Mouse (Mus musculus): Measurements from ENCODE around the gene Snx5.

The Snx5 gene

GRCm38 (mm10) chr2:144270507-144271420 lies at the start of gene Snx5, which contains the start of gene Mgme1:
Snx5 (minus strand) TSS chr2:144270906.
Mgme1 (plus strand) TSS chr2:144270663.
- DNase-seq (ENCODE audit: low spot score), result peak; percentile 91

DNA sequence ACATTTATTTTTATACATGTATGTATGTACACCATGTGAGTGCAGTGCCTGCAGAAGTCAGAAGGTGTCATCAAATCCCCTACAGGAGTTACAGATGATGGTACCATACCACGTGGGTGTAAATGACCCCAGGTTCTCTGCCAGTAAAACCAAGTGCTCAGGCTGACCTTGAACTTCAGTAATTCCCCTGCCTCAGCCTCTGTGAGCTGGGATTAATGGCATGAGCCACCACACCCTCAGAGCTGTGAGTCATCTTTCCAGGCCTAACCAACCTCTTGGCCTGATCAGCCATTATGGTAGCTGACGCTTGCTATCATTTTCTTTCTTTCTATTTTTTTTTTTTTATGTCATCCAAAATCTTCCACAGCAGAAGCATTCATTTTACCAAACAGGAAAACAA lies 40.7 kb upstream of the Snx5 start:
- DNase-seq (ENCODE audit: low spot score), result no peak

DNA sequence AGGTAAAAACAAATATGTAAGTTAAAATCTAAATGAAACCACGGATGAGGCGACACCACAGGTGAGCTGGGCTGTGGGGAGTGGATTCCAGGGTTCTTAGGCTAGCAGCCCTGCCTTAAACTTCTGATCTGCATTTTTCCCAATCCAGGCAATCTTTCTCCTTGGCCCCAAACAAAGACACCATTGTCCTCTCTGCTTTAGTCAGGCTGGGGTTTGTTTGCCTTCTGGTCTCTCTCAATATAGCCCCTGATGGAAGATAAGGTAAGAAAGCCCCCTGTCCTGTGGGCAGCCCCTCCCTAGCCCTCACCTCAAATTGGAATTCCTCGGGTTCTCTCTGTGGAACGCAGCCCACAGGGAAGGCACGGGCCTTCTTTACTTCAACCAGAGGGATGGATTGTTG lies 39.6 kb upstream of the Snx5 start:
- no peak for DNase-seq (ENCODE audit: low spot score)

DNA sequence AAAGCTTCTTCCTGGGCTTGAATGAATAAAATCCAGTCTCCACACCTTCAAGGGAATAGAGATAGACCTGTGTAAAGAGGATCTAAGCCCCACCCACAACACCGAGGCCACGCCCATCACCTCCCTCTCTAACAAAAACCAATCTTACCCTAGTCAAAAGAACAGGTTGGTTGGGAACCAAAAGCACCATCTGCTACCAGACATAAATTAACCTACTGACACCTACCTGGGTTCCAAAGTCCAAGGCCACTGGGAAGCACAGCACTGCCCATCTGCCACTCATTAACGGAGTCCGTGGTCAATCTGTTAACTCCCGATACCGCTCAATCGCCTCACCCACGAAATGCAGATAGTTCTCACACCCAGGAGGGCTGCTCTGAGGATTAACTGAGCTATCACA lies 37.9 kb upstream of the Snx5 start:
- no peak for DNase-seq (ENCODE audit: low spot score)

- DNase-seq (ENCODE audit: low spot score), result no peak
These were observed 35.1 kb upstream of the Snx5 start for GRCm38 (mm10) chr2:144305721-144306294.

DNA sequence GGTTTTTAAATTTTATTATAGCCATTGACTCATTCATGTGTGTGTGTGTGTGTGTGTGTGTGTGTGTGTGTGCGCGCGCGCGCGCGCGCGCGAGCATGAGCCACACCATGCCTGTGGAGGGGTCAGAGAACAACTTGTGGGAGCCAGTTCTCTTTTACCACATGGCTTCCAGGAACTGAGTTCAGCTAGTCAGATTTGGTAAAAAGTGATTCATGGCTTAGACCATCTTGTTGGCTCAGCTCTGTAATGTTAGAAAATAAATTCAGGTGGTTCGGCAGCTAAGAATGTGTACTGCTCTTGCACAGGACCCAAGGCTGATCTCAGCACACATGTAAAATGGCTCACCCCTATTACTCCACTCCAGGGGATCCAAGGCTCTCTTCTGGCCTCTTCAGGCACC lies 30.4 kb upstream of the Snx5 start:
- no peak for DNase-seq (ENCODE audit: low spot score)

DNA sequence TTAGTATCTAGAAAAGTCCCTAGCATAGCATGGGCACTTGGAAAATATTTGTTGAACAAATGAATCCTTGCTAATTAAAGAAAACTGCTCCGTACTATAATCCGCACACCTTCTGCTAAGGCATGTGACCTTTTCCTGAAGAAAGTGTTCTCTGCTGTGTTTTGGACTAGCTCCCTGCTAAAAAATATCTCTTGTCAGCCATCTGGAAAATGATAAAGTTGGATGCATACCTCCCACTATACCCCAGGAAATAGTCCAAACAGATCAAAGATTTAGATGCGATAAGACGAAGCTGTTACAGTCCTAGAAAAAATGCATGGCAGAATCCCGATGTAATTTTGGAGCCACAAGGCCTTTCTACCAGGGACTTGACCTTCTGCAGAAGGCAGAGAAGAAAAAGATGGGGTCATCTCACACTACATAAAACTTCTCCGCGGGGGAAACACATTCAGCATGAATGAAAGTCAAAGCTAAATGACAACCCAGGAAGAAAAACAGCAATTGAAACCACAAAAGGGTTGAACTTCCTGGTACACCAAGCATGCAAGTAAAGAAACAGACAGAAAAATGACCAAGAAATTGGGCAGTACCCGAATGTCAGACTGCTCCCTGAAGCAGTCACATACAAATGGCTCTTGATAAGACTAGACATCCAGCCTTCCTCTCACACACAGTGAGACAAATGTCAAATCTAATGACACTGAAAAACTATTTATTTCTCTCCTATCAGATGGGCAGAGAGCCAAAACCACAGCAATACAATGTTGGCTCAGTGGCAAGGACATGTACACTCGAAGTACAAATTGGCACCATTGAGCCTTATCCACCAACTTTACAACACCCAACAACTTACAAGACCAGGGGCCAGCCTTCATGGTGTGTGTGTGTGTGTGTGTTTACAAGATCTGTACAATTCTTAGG lies 29.3 kb upstream of the Snx5 start:
- no peak for DNase-seq (ENCODE audit: low spot score)

DNA sequence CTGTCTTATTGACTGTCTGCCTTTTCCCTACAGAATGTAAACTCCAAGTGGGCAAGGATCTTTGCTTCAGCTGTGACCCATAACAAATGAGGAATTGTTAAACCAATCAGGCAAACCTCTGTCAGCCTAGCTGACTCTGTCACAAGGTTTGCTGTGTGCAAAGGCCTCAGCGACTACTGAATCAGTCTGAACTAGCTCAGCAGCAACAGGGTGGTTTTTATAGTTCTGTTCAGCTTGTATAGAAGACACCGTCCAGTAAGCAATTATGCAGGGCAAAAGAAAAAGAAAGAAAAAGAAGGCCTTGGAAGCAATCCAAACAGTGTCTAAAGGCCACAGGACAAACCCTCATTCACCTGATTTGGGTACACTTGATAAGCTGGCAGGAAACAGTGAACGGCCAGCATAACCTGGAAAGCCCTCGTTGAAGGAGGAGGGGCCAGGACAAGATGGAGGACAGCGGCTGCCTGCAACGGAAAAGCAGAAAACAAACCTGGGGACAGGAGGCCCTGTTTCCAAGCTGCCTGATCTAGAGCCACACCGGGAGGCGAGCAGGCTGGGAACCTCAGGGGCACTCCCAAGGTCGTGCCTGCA lies 24.5 kb upstream of the Snx5 start:
- no peak for DNase-seq (ENCODE audit: low spot score)

- DNase-seq (ENCODE audit: low spot score), result no peak
These were observed 21.0 kb upstream of the Snx5 start for GRCm38 (mm10) chr2:144291600-144292305.

- DNase-seq (ENCODE audit: low spot score), result no peak
These were observed 19.6 kb upstream of the Snx5 start for GRCm38 (mm10) chr2:144290321-144290720.

DNA sequence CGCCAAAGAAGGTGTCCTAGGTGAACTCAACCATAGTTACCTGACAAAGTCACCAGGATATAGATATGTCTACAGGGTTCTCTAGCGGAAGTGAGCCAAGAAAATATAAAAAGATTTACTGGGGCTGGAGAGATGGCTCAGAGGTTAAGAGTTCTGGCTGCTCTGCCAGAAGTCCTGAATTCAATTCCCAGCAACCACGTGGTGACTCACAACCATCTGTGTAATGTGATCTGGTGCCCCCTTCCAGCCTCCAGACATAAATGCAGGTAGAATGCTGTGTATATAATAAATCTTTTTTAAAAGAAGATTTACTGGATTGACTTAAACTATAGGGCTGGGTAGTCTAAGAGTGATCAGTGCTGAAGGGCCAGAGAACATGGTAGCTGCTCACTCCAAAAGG lies 10.7 kb upstream of the Snx5 start:
- DNase-seq (ENCODE audit: low spot score), result no peak

DNA sequence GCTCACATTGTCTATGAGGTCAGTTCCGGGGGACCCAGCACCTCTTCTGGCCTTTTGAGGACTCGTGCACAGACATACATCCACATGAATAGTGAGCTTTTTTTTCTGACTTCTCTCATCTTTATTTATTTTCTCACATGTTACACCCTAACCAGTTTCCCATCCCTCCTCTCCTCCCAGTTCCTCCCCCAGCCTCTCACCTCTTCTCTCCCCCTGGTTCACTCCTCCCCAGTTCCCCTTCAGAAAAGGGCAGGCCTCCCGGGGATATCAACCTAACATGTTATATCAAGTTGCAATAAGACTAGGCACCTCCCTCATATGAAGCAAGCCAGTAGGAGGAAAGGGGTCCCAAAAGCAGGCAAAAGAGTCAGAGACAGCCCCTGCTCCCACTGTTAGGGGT lies 9.9 kb upstream of the Snx5 start:
- DNase-seq (ENCODE audit: low spot score), result no peak

GRCm38 (mm10) chr2:144279742-144280141 lies 9.0 kb upstream of the Snx5 start:
- DNase-seq (ENCODE audit: low spot score), result no peak

- DNase-seq (ENCODE audit: low spot score), result no peak
These were observed 6.2 kb upstream of the Snx5 start for GRCm38 (mm10) chr2:144276885-144277284.

DNA sequence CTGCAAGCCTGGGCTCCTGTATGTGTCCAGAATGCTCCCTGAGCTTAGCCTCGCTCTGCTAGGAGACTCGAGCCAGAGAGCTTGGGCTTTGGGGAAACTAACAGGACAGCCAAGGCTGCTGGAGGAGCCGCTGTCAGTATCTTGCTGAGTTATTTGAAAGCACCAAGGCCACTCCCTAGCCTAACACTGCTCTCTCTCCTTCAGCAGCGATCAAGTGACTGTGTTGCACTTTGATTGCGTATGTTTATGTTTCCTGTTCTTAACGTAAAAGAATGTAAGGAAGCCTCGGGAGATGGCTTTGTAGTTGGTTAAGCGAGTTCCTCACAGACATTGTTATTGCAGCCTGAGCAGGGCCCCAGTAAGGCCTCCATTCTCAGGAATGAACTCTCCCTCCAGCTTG lies 4.0 kb upstream of the Snx5 start:
- no peak for DNase-seq (ENCODE audit: low spot score)

GRCm38 (mm10) chr2:144272088-144272487 lies 1.4 kb upstream of the Snx5 start:
- DNase-seq (ENCODE audit: low spot score), result no peak

GRCm38 (mm10) chr2:144269679-144270475 lies 829 bp downstream of the Snx5 start:
- DNase-seq (ENCODE audit: low spot score), result no peak

- no peak for DNase-seq (ENCODE audit: low spot score)
These were observed 1.4 kb downstream of the Snx5 start for GRCm38 (mm10) chr2:144269306-144269650.

GRCm38 (mm10) chr2:144268446-144269305 lies 2.0 kb downstream of the Snx5 start:
- no peak for DNase-seq (ENCODE audit: low spot score)

DNA sequence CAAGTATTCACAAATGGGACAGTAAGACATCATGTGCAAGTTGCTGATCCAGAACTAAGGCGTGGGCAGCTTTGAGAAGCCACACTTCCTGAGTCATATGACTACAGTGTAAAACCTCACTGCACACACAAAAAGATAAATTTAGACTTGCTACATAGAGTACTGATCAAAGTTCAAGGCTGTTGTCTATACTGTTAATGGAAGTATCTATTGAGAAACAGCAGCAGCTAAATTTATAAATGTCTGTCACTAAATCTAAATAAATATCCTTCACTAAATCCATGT lies 3.0 kb downstream of the Snx5 start:
- no peak for DNase-seq (ENCODE audit: low spot score)

Data from ovary, postnatal 10 days (tissue).